Mouse (Mus musculus) cerebellum, adult 2 months (tissue): ENCODE measurements around the gene Crlf1.

Source experiments
- CTCF ChIP-seq: fragments of 200-500 bp; IDR thresholded peaks from 2 replicates; pipeline ENCODE4 v1.5.1; 2011; ENCODE audit warnings: low read depth, mild to moderate bottlenecking, control low read depth, low read length, moderate library complexity, borderline replicate concordance; ENCODE audit not compliant: insufficient read depth
- POLR2A ChIP-seq: fragments of 200-500 bp; IDR thresholded peaks from 2 replicates; pipeline ENCODE4 v1.6.1; 2011; ENCODE audit warnings: low read length, control low read depth, borderline replicate concordance; ENCODE audit not compliant: insufficient read depth

DNA sequence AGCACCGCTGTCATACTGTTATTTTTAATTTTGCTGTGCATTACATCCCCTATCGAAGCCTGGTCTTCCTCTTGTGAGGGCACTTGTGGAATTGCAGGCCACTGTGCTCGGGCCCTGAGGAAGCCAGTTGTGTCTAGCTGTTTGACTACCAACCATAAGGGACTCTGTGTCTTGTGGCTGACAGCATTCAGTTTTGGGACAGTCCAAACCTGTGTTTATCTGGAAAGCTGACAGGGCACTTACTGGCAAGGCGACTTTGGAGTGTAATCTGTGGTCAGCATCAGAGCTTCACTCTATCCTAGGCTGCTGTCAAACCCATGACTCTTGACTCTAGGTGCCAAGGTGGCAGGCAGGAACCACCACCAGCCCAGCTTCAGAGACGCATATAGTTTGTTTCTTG, 48.1 kb downstream of the Crlf1 start:
- TF ChIP-seq CTCF (no peak), POLR2A (no peak)
